ENCODE assay signal across 6 mouse cellular contexts in genomic region chr13:52355921-52356320, GRCm38 (mm10).
DNase-seq lines count a peak whose midpoint lies in the region.
"Not testable (repeated sequence)": the region's sequence is repeated elsewhere in the genome, so short reads cannot be mapped to it uniquely, and the experiment has no call there.

No protein-coding gene starts in this region.

- not testable (repeated sequence) for H3K27ac ChIP-seq in forebrain, embryonic 10.5 days; heart, embryonic 10.5 days

- not testable (repeated sequence) for H3K36me3 ChIP-seq in forebrain, embryonic 10.5 days (replicated peaks); heart, embryonic 10.5 days

- peak; percentile 6 for DNase-seq in 3T3-L1 (ENCODE audit: low read depth, low spot score)
- peak; percentile 39 for DNase-seq in ES-CJ7 (ENCODE audit: low read depth, low spot score)
- peak; percentile 66 for DNase-seq in R1 (ENCODE audit: low read depth, low spot score)
- DNase-seq in forebrain, embryonic 10.5 days (ENCODE audit: extremely low spot score, low spot score), result peak; percentile 2
- DNase-seq in heart, embryonic 10.5 days (ENCODE audit: low spot score), result peak; percentile 24
- DNase-seq in neural tube, embryonic 10.5 days (ENCODE audit: extremely low spot score, low spot score), result peak; percentile 0

- WGBS in forebrain, embryonic 10.5 days, result 93% methylated on average over 4 of the region's 4 CpGs
- 86% methylated on average over 4 of the region's 4 CpGs for WGBS in heart, embryonic 10.5 days

- not testable (repeated sequence) for H3K4me1 ChIP-seq in forebrain, embryonic 10.5 days; heart, embryonic 10.5 days

- H3K27me3 ChIP-seq in forebrain, embryonic 10.5 days (ENCODE audit: poor library complexity, severe bottlenecking); heart, embryonic 10.5 days (ENCODE audit: insufficient read depth, poor library complexity, severe bottlenecking): not testable (repeated sequence)

- peaks cover 11% of the 10 kb centered on the region for H3K9me3 ChIP-seq in forebrain, embryonic 10.5 days
- not testable (repeated sequence) for H3K9me3 ChIP-seq in heart, embryonic 10.5 days

- not testable (repeated sequence) for H3K4me3 ChIP-seq in forebrain, embryonic 10.5 days; heart, embryonic 10.5 days

Comparison
In these comparisons a context has a peak if more than half of its experiments do, and no peak if none do; other contexts are left out.
1. DNase-seq: peak in every context shown above with its lines; median percentile 66 in R1; 39 in ES-CJ7; 24 in heart, embryonic 10.5 days; 6 in 3T3-L1; 2 in forebrain, embryonic 10.5 days; 0 in neural tube, embryonic 10.5 days.